Mouse (Mus musculus): ENCODE data around the gene Rabep2. TPM values are rescaled to one million over a fixed set of nuclear protein-coding genes. Genes with fewer than 3 reads are reported as not detected.
"Not testable (repeated sequence)": the region's sequence is repeated elsewhere in the genome, so short reads cannot be mapped to it uniquely, and the experiment has no call there.

The Rabep2 gene
- polyA plus RNA-seq (2012; rRNA removed), result 17.6 and 17.7 TPM in 2 replicates

GRCm38 (mm10) chr7:126428631-126429502 is at the start of gene Rabep2:
Gene Rabep2 (plus strand): TSS chr7:126428759.
- Histone ChIP-seq H3K4me3 (ENCODE audit: control insufficient read depth, low read depth, low read length) (peak within 1 kb of the TSS; percentile 97), H3K36me3 (ENCODE audit: control insufficient read depth, insufficient read depth, low read length) (no peaks in the 10 kb centered on the region), H3K27me3 (ENCODE audit: control insufficient read depth, insufficient read depth, low read length) (no peaks in the 10 kb centered on the region), H3K4me1 (ENCODE audit: control insufficient read depth, insufficient read depth, low read length) (peaks cover 19% of the 10 kb centered on the region), H3K27ac (ENCODE audit: control insufficient read depth, insufficient read depth, low read depth, low read length) (peak within 1 kb of the TSS; percentile 88)
- TF ChIP-seq CTCF (IDR thresholded peaks at IDR 0.05; ENCODE audit: control insufficient read depth, insufficient read depth, insufficient replicate concordance, low read depth, low read length), result no peak
- peak; percentile 47 for TF ChIP-seq POLR2A (IDR thresholded peaks at IDR 0.05; ENCODE audit: control insufficient read depth, low read depth, low read length)

GRCm38 (mm10) chr7:126383565-126383964 is 45.0 kb upstream of the Rabep2 start:
- TF ChIP-seq CTCF (IDR thresholded peaks at IDR 0.05; ENCODE audit: control insufficient read depth, insufficient read depth, insufficient replicate concordance, low read depth, low read length) (no peak), POLR2A (IDR thresholded peaks at IDR 0.05; ENCODE audit: control insufficient read depth, low read depth, low read length) (no peak)
- no peaks in the 10 kb centered on the region for H3K27me3 ChIP-seq (ENCODE audit: control insufficient read depth, insufficient read depth, low read length)
- H3K4me1 ChIP-seq (ENCODE audit: control insufficient read depth, insufficient read depth, low read length), result no peaks in the 10 kb centered on the region
- H3K27ac ChIP-seq (ENCODE audit: control insufficient read depth, insufficient read depth, low read depth, low read length), result no peak overlapping the region
- H3K4me3 ChIP-seq (ENCODE audit: control insufficient read depth, low read depth, low read length), result no peak overlapping the region
- H3K36me3 ChIP-seq (ENCODE audit: control insufficient read depth, insufficient read depth, low read length), result peaks cover 1% of the 10 kb centered on the region

GRCm38 (mm10) chr7:126388185-126388584 is 40.4 kb upstream of the Rabep2 start:
- Histone ChIP-seq H3K27me3 (ENCODE audit: control insufficient read depth, insufficient read depth, low read length) (no peaks in the 10 kb centered on the region), H3K36me3 (ENCODE audit: control insufficient read depth, insufficient read depth, low read length) (peaks cover 4% of the 10 kb centered on the region), H3K4me1 (ENCODE audit: control insufficient read depth, insufficient read depth, low read length) (no peaks in the 10 kb centered on the region), H3K27ac (ENCODE audit: control insufficient read depth, insufficient read depth, low read depth, low read length) (no peak overlapping the region), H3K4me3 (ENCODE audit: control insufficient read depth, low read depth, low read length) (no peak overlapping the region)
- TF ChIP-seq POLR2A (IDR thresholded peaks at IDR 0.05; ENCODE audit: control insufficient read depth, low read depth, low read length), result no peak

- H3K36me3 ChIP-seq (ENCODE audit: control insufficient read depth, insufficient read depth, low read length); H3K4me1 ChIP-seq (ENCODE audit: control insufficient read depth, insufficient read depth, low read length); H3K27me3 ChIP-seq (ENCODE audit: control insufficient read depth, insufficient read depth, low read length); H3K4me3 ChIP-seq (ENCODE audit: control insufficient read depth, low read depth, low read length); H3K27ac ChIP-seq (ENCODE audit: control insufficient read depth, insufficient read depth, low read depth, low read length): not testable (repeated sequence)
Observed at GRCm38 (mm10) chr7:126392086-126392884, 36.3 kb upstream of the Rabep2 start.

GRCm38 (mm10) chr7:126396298-126397119 is 32.0 kb upstream of the Rabep2 start, which contains the start of gene Nfatc2ip:
Gene Nfatc2ip (minus strand): TSS chr7:126396737.
- Histone ChIP-seq H3K36me3 (ENCODE audit: control insufficient read depth, insufficient read depth, low read length) (no peaks in the 10 kb centered on the region), H3K4me3 (ENCODE audit: control insufficient read depth, low read depth, low read length) (peak within 1 kb of the TSS; percentile 94), H3K4me1 (ENCODE audit: control insufficient read depth, insufficient read depth, low read length) (no peaks in the 10 kb centered on the region; the same call in 1 of the 2 replicates), H3K27ac (ENCODE audit: control insufficient read depth, insufficient read depth, low read depth, low read length) (peak within 1 kb of the TSS; percentile 72), H3K27me3 (ENCODE audit: control insufficient read depth, insufficient read depth, low read length) (no peaks in the 10 kb centered on the region)
- TF ChIP-seq POLR2A (IDR thresholded peaks at IDR 0.05; ENCODE audit: control insufficient read depth, low read depth, low read length) (peak; percentile 100), CTCF (IDR thresholded peaks at IDR 0.05; ENCODE audit: control insufficient read depth, insufficient read depth, insufficient replicate concordance, low read depth, low read length) (no peak)

GRCm38 (mm10) chr7:126397221-126397620 is 31.3 kb upstream of the Rabep2 start:
- Histone ChIP-seq H3K36me3 (ENCODE audit: control insufficient read depth, insufficient read depth, low read length) (no peaks in the 10 kb centered on the region), H3K4me1 (ENCODE audit: control insufficient read depth, insufficient read depth, low read length) (no peaks in the 10 kb centered on the region; the same call in 1 of the 2 replicates), H3K27me3 (ENCODE audit: control insufficient read depth, insufficient read depth, low read length) (no peaks in the 10 kb centered on the region), H3K27ac (ENCODE audit: control insufficient read depth, insufficient read depth, low read depth, low read length) (no peak overlapping the region), H3K4me3 (ENCODE audit: control insufficient read depth, low read depth, low read length) (peak overlapping the region; percentile 57; the same call in 1 of the 2 replicates)
- TF ChIP-seq CTCF (IDR thresholded peaks at IDR 0.05; ENCODE audit: control insufficient read depth, insufficient read depth, insufficient replicate concordance, low read depth, low read length), result no peak
- no peak for TF ChIP-seq POLR2A (IDR thresholded peaks at IDR 0.05; ENCODE audit: control insufficient read depth, low read depth, low read length)
